In genomic region chr9:82044517-82044916, GRCm38 (mm10) we compare ENCODE assay signal across 24 mouse cellular contexts.
DNase-seq lines count a peak whose midpoint lies in the region; ATAC-seq lines count a peak whose summit lies in the region.
"Had no signal": no experiment of that assay in that cellular context is flagged by ENCODE, and none has a peak within 500 bp of the region (broad histone marks: within the 10 kb centered on the region; RNA-seq: fewer than 3 reads in every experiment).

No protein-coding gene starts in this region.

- no peaks in the 10 kb centered on the region for H3K9me3 ChIP-seq in forebrain, embryonic 13.5 days (replicated peaks)
- H3K9me3 ChIP-seq in forebrain, embryonic 10.5 days = no peaks in the 10 kb centered on the region
- H3K9me3 ChIP-seq in lung, embryonic 15.5 days = no peaks in the 10 kb centered on the region
- H3K9me3 ChIP-seq: embryonic facial prominence, embryonic 13.5 days; hindbrain, embryonic 15.5 days; liver, embryonic 13.5 days had no signal

- H3K27me3 ChIP-seq in forebrain, embryonic 13.5 days = no peaks in the 10 kb centered on the region
- H3K27me3 ChIP-seq in forebrain, embryonic 10.5 days (ENCODE audit: poor library complexity, severe bottlenecking) = no peaks in the 10 kb centered on the region
- no peaks in the 10 kb centered on the region for H3K27me3 ChIP-seq in lung, embryonic 15.5 days
- H3K27me3 ChIP-seq: embryonic facial prominence, embryonic 13.5 days; hindbrain, embryonic 15.5 days; liver, embryonic 13.5 days had no signal

- ATAC-seq in forebrain, embryonic 13.5 days = peak; percentile 74; the same call in 1 of the 2 replicates
- peak; percentile 35; the same call in 1 of the 2 replicates for ATAC-seq in lung, embryonic 15.5 days (ENCODE audit: borderline replicate concordance, extremely low read depth, low FRiP score, low TSS enrichment)
- ATAC-seq: CD4-positive, CD25-positive, alpha-beta regulatory T cell, adult 4 months; intestine, embryonic 16.5 days; lung, postnatal 0 days had no signal

- no peak overlapping the region for H3K4me2 ChIP-seq in forebrain, embryonic 13.5 days
- no peak overlapping the region for H3K4me2 ChIP-seq in lung, embryonic 15.5 days
- H3K4me2 ChIP-seq: embryonic facial prominence, embryonic 13.5 days; heart, embryonic 11.5 days; hindbrain, embryonic 15.5 days; liver, embryonic 13.5 days; midbrain, embryonic 11.5 days had no signal

- no peaks in the 10 kb centered on the region for H3K36me3 ChIP-seq in forebrain, embryonic 13.5 days (ENCODE audit: poor library complexity, severe bottlenecking)
- no peaks in the 10 kb centered on the region for H3K36me3 ChIP-seq in forebrain, embryonic 10.5 days (replicated peaks)
- no peaks in the 10 kb centered on the region for H3K36me3 ChIP-seq in lung, embryonic 15.5 days
- H3K36me3 ChIP-seq: embryonic facial prominence, embryonic 13.5 days; hindbrain, embryonic 15.5 days; liver, embryonic 13.5 days had no signal

- H3K4me1 ChIP-seq in forebrain, embryonic 13.5 days = no peaks in the 10 kb centered on the region
- H3K4me1 ChIP-seq in forebrain, embryonic 10.5 days = no peaks in the 10 kb centered on the region
- 0 out of 2 replicates have a peak, but pooled peaks cover 6% of the 10 kb centered on the region for H3K4me1 ChIP-seq in lung, embryonic 15.5 days
- H3K4me1 ChIP-seq: embryonic facial prominence, embryonic 13.5 days; hindbrain, embryonic 15.5 days; liver, embryonic 13.5 days had no signal

- H3K4me3 ChIP-seq in forebrain, embryonic 13.5 days = no peak overlapping the region
- H3K4me3 ChIP-seq in forebrain, embryonic 10.5 days = no peak overlapping the region
- H3K4me3 ChIP-seq in lung, embryonic 15.5 days = no peak overlapping the region
- H3K4me3 ChIP-seq: embryonic facial prominence, embryonic 13.5 days; hindbrain, embryonic 15.5 days; liver, embryonic 13.5 days had no signal

- DNase-seq in forebrain, embryonic 10.5 days (ENCODE audit: extremely low spot score, low spot score) = no peak
- no peak for DNase-seq in lung, postnatal 25 days (ENCODE audit: low spot score)
- DNase-seq in layer of hippocampus, adult 8-10 months (ENCODE audit: low spot score in 2 of 2) = peak; percentile 15 to 17
- DNase-seq in right cerebral cortex, postnatal 14 days = no peak
- DNase-seq in cerebellum, adult 11 months = no peak
- no peak for DNase-seq in embryo, embryonic 10 days (ENCODE audit: low spot score)
- DNase-seq: adrenal gland, postnatal 25 days; cerebellum, adult 18-20 months; gastrocnemius, postnatal 10 days; heart, adult 11 months; kidney, adult 9 months; kidney, postnatal 25 days; liver, embryonic 13.5 days; right cerebral cortex, adult 18-20 months had no signal

- H3K27ac ChIP-seq in forebrain, embryonic 13.5 days = no peak overlapping the region
- no peak overlapping the region for H3K27ac ChIP-seq in forebrain, embryonic 10.5 days
- no peak overlapping the region for H3K27ac ChIP-seq in lung, embryonic 15.5 days
- H3K27ac ChIP-seq: embryonic facial prominence, embryonic 13.5 days; hindbrain, embryonic 15.5 days; liver, embryonic 13.5 days; stomach, postnatal 0 days had no signal

- H3K9ac ChIP-seq in forebrain, embryonic 13.5 days = no peak overlapping the region
- no peak overlapping the region for H3K9ac ChIP-seq in lung, embryonic 15.5 days
- H3K9ac ChIP-seq: embryonic facial prominence, embryonic 13.5 days; hindbrain, embryonic 15.5 days; liver, embryonic 13.5 days had no signal

- 81% methylated on average over 2 of the region's 2 CpGs for WGBS in forebrain, embryonic 13.5 days
- WGBS in forebrain, embryonic 10.5 days = 89% methylated on average over 2 of the region's 2 CpGs
- 36% methylated on average over 2 of the region's 2 CpGs for WGBS in lung, embryonic 15.5 days

Comparison
In these comparisons a context has a peak if more than half of its experiments do, and no peak if none do; other contexts are left out.
1. DNase-seq: peak in layer of hippocampus, adult 8-10 months (2 of 2); none in forebrain, embryonic 10.5 days (single experiment), lung, postnatal 25 days (single experiment), right cerebral cortex, postnatal 14 days (single experiment), cerebellum, adult 11 months (single experiment) and embryo, embryonic 10 days (single experiment).